Mouse (Mus musculus) small intestine, adult 2 months (tissue): ENCODE measurements around the gene Camkk2. TPM values are rescaled to one million over a fixed set of nuclear protein-coding genes. Genes with fewer than 3 reads are reported as not detected.

Source experiments
- H3K27ac ChIP-seq: fragments of 200-500 bp; 2 replicates; pipeline ENCODE4 v1.5.1; 2012; ENCODE audit warnings: low read depth, low read length, control low read depth, inconsistent platforms; ENCODE audit not compliant: insufficient read depth
- H3K27me3 ChIP-seq: fragments of 200-500 bp; 2 replicates; pipeline ENCODE4 v1.6.1; 2012; ENCODE audit warnings: mild to moderate bottlenecking, moderate library complexity, low read length, inconsistent platforms; ENCODE audit not compliant: control insufficient read depth, insufficient read depth
- H3K36me3 ChIP-seq: fragments of 200-500 bp; 2 replicates; pipeline ENCODE4 v1.6.1; 2012; ENCODE audit warnings: mild to moderate bottlenecking, low read length, control low read depth, inconsistent platforms; ENCODE audit not compliant: control insufficient read depth, insufficient read depth
- H3K4me1 ChIP-seq: fragments of 200-500 bp; 2 replicates; pipeline ENCODE4 v1.6.1; 2012; ENCODE audit warnings: low read length, inconsistent platforms, mixed read lengths; ENCODE audit not compliant: control insufficient read depth, insufficient read depth, insufficient read length
- H3K4me3 ChIP-seq: fragments of 200-500 bp; 2 replicates; pipeline ENCODE4 v1.5.1; 2012; ENCODE audit warnings: low read depth, mild to moderate bottlenecking, control low read depth, inconsistent platforms, low read length, moderate library complexity
- CTCF ChIP-seq: fragments of 200-500 bp; IDR thresholded peaks from 2 replicates; pipeline ENCODE4 v1.5.1; 2012; ENCODE audit warnings: low read depth, mild to moderate bottlenecking, control low read depth, inconsistent platforms, low read length, moderate library complexity, mixed read lengths; ENCODE audit not compliant: insufficient replicate concordance, insufficient read length; ENCODE audit errors: extremely low read depth
- POLR2A ChIP-seq: fragments of 200-500 bp; IDR thresholded peaks from 2 replicates; pipeline ENCODE4 v1.6.1; 2012; ENCODE audit warnings: low read depth, mild to moderate bottlenecking, control low read depth, inconsistent platforms, low read length, moderate library complexity
- WGBS: fragments of 180-500 bp; shearing (Covaris S2); methylation state at CpG from one replicate; pipeline ENCODE4 v1.1.7; 2018; 5-methylcytosine and 5-hydroxymethylcytosine counted together
- polyA plus RNA-seq: library from polyadenylated mRNA; depleted of rRNA; stranded (reverse); fragments of >200 nt; gene quantifications from 2 replicates; pipeline ENCODE4 v1.2.3, GENCODE M21; 2012

Gene Camkk2
- polyA plus RNA-seq, 1 experiment, result 6.8 TPM

DNA sequence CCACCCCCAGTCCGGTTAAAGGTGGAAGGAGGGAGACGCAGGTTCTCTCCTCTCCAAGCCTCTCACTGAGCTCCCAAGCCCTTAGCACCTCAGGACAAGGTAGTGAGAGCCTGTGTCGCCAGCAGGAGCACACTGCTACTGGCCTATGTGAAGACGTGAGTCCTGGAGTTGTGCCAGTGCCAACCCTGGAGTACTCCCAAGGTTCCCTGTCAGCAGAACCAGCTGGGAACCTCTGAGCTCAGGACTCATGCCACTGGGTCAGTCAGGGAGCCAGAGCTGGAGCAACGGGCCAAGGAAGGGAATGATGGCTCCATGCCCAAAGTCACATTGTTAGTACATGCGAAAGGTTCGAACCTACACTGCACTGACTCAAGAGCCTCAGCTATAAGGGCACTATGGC lies 22.5 kb downstream of the Camkk2 start:
- TF ChIP-seq POLR2A, result no peak
- TF ChIP-seq CTCF, result no peak
- H3K27ac ChIP-seq, result no peak overlapping the region
- 78% methylated on average over 7 of the region's 7 CpGs for WGBS
- H3K4me1 ChIP-seq, result peaks cover 4% of the 10 kb centered on the region; the same call in 1 of the 2 replicates
- peaks cover 3% of the 10 kb centered on the region; the same call in 1 of the 2 replicates for H3K36me3 ChIP-seq
- H3K27me3 ChIP-seq, result no peaks in the 10 kb centered on the region
- no peak overlapping the region for H3K4me3 ChIP-seq

DNA sequence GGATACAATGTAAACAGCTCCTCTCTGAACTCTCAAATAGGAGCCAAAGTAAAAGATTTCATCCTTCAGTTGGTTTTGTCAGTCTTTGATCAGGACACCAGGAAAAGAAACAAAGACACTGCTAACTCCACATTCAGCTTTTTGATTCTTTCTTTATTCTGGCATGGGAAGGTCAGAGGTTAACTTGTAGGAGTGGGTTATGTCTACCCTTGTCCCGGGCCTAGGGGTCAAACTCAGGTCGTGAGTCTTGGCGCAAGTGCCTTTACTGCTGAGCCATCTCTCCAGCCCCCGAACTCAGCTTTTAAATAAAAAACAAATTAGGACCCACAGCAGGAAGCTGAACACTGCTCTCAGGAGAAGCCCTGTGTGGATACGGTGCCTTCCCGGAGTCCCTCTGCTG lies 23.1 kb downstream of the Camkk2 start:
- H3K36me3 ChIP-seq, result peaks cover 3% of the 10 kb centered on the region; the same call in 1 of the 2 replicates
- H3K4me3 ChIP-seq, result no peak overlapping the region
- H3K27ac ChIP-seq, result no peak overlapping the region
- whole genome bisulfite sequencing, result 81% methylated on average over 6 of the region's 6 CpGs
- H3K27me3 ChIP-seq, result no peaks in the 10 kb centered on the region
- peaks cover 4% of the 10 kb centered on the region; the same call in 1 of the 2 replicates for H3K4me1 ChIP-seq
- TF ChIP-seq POLR2A (no peak), CTCF (no peak)

DNA sequence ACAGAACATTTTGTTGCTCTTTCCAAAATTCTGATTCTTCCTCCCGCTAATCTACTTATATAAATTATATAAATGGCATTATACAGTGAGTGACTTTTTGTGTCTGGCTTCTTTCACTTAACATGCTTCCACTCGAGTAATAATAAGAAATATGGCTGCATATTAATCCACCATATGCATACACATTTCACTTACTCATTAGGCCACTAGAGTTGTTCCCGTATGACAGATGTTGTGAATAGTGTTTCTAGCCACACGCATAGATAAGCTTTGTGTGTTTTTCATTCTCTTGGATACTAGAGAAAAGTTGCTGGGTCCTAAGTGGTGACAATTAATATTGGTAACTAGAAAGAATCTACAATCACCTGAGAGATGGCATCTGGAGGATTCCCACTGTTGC lies 23.6 kb downstream of the Camkk2 start:
- WGBS, result 95% methylated on average over 4 of the region's 4 CpGs
- H3K4me3 ChIP-seq, result no peak overlapping the region
- TF ChIP-seq POLR2A (no peak), CTCF (no peak)
- no peak overlapping the region for H3K27ac ChIP-seq
- H3K27me3 ChIP-seq, result no peaks in the 10 kb centered on the region
- H3K4me1 ChIP-seq, result no peaks in the 10 kb centered on the region
- H3K36me3 ChIP-seq, result peaks cover 3% of the 10 kb centered on the region; the same call in 1 of the 2 replicates

DNA sequence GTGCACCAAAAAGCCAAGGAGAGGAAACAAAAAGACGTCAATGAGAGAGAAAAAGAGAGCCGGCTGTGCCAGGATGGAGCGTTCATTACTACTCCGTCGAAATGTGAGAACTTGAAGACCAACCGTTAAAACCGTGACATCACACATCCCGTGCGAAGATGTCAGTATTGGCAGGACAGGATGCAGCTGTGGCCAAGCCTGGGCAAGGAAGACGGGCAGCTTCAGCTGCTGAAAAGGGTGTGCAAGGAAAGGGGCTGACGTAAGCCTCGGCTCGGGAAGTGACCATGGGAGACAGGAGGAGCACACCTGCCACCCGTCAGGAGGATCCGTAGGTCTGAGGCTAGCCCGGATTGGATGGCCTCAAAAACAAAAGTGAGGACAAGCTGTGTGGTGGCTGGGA lies 24.7 kb downstream of the Camkk2 start:
- Histone ChIP-seq H3K27me3 (no peaks in the 10 kb centered on the region), H3K36me3 (peaks cover 3% of the 10 kb centered on the region; the same call in 1 of the 2 replicates), H3K4me1 (no peaks in the 10 kb centered on the region), H3K27ac (no peak overlapping the region), H3K4me3 (no peak overlapping the region)
- TF ChIP-seq CTCF (no peak), POLR2A (no peak)
- WGBS, result 85% methylated on average over 16 of the region's 16 CpGs

DNA sequence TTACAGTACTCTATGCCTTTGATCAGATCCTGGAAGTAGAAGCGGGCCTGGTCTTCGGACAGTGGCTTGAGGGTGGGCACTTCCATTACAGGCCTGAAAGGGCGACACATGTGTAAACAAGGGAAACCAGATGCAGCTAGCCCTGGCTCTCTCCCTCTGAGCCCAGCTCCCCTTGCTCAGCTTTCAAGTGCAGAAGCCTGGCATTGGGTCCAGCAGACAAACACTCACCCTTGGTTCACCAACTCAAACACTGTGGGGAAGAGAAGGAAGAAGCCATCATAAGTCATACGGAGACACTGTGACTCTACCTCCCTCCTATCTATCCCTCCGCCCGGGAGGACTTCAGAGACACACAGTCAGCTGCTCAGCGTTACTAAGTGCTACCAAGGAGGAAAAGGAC lies 31.3 kb downstream of the Camkk2 start:
- H3K4me1 ChIP-seq, result no peaks in the 10 kb centered on the region
- no peaks in the 10 kb centered on the region for H3K27me3 ChIP-seq
- H3K36me3 ChIP-seq, result no peaks in the 10 kb centered on the region; the same call in 1 of the 2 replicates
- TF ChIP-seq CTCF, result no peak
- TF ChIP-seq POLR2A, result no peak
- WGBS, result 88% methylated on average over 7 of the region's 7 CpGs
- no peak overlapping the region for H3K27ac ChIP-seq
- H3K4me3 ChIP-seq, result no peak overlapping the region

DNA sequence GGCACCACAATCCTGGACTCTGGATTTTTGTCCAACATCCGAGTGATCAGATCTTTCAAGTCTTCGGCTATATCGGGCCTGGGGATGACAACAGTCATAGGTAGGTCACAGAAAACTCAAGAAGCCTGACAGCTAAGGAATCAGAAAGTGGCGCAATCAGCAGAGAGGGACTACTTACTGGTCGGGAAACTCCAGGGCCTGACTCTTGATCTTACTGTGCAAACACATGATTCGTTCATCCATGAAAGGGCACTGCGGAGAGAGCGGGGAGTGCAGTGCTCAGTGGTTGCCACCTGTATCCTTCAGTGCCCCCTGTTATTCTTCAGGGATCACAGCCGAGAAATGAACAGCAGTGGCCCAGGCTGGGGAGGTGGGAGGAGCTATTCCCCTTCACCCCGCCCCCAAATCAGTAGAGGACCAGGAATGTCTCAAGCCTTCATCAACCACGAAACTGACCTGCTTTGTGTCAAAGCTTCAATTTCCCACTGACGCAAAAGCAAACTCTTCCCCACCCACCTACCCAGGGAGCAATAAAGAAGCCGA lies 35.3 kb downstream of the Camkk2 start:
- no peaks in the 10 kb centered on the region for H3K4me1 ChIP-seq
- no peak overlapping the region for H3K4me3 ChIP-seq
- WGBS, result 89% methylated on average over 13 of the region's 13 CpGs
- TF ChIP-seq CTCF, result no peak
- no peak for TF ChIP-seq POLR2A
- no peaks in the 10 kb centered on the region for H3K27me3 ChIP-seq
- H3K36me3 ChIP-seq, result no peaks in the 10 kb centered on the region; the same call in 1 of the 2 replicates
- H3K27ac ChIP-seq, result no peak overlapping the region

DNA sequence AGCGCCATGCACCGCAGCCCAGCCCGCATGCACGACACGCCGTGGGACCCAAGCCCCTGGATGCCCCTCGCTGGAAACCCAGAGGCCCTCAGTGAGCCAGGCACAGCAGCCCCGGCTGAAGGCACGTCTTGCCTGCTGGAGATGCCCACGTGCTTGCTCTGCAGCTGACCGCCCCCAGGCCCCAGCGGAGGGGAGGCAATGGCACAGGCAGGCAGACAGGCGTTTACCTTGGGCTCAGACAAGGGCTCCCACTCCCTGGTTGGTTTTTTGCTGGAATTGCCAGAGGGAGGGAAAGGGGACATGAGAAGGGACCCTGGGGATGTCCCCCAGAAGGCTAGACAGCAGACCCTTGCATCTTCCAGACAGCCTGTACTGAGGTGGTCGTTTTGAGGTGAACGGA lies 42.4 kb downstream of the Camkk2 start:
- H3K27me3 ChIP-seq, result no peaks in the 10 kb centered on the region
- 92% methylated on average over 15 of the region's 15 CpGs for WGBS

More for the DNA sequence above, 42.4 kb downstream of the Camkk2 start:
- Histone ChIP-seq H3K4me3 (no peak overlapping the region), H3K27ac (no peak overlapping the region), H3K4me1 (no peaks in the 10 kb centered on the region), H3K36me3 (no peaks in the 10 kb centered on the region)
- TF ChIP-seq POLR2A (no peak), CTCF (no peak)
